Mouse (Mus musculus) bone marrow macrophage, adult 2 months (primary cell): ENCODE data around the gene Zswim1. TPM values are rescaled to one million over a fixed set of nuclear protein-coding genes. Genes with fewer than 3 reads are reported as not detected.

Experiments
- H3K27ac ChIP-seq: 2 replicates; pipeline ENCODE4 v1.5.1; 2012; ENCODE audit warnings: low read depth, low read length; ENCODE audit not compliant: insufficient read depth
- H3K4me1 ChIP-seq: 2 replicates; pipeline ENCODE4 v1.6.1; 2012; ENCODE audit warnings: low read length; ENCODE audit not compliant: control insufficient read depth, insufficient read depth
- H3K4me3 ChIP-seq: 2 replicates; pipeline ENCODE4 v1.5.1; 2012; ENCODE audit warnings: mild to moderate bottlenecking, low read length, moderate library complexity; ENCODE audit not compliant: insufficient read depth
- CTCF ChIP-seq: IDR thresholded peaks from 2 replicates; pipeline ENCODE4 v1.5.1; 2012; ENCODE audit warnings: low read depth, mild to moderate bottlenecking, low read length, moderate library complexity
- POLR2A ChIP-seq: IDR thresholded peaks from 2 replicates; pipeline ENCODE4 v1.6.1; 2012; ENCODE audit warnings: mild to moderate bottlenecking, low read depth, low read length, borderline replicate concordance
- polyA plus RNA-seq: library from polyadenylated mRNA; stranded (reverse); fragments of >200 nt; gene quantifications from 2 replicates; pipeline ENCODE4 v1.2.4, GENCODE M21; 2012; ENCODE audit not compliant: missing spikeins, insufficient read depth, insufficient read length

The Zswim1 gene
- polyA plus RNA-seq, 1 experiment = 5.7 TPM

GRCm38 (mm10) chr2:164781876-164782275 lies 40.6 kb upstream of the Zswim1 start:
- no peak overlapping the region for H3K4me3 ChIP-seq
- TF ChIP-seq CTCF (no peak), POLR2A (no peak)
- no peak overlapping the region for H3K27ac ChIP-seq
- peaks cover 8% of the 10 kb centered on the region for H3K4me1 ChIP-seq

- TF ChIP-seq POLR2A (no peak), CTCF (no peak)
- no peak overlapping the region for H3K4me3 ChIP-seq
- peaks cover 10% of the 10 kb centered on the region for H3K4me1 ChIP-seq
- no peak overlapping the region for H3K27ac ChIP-seq
Observed at GRCm38 (mm10) chr2:164783926-164784581, 38.4 kb upstream of the Zswim1 start.

GRCm38 (mm10) chr2:164784869-164785420 lies 37.5 kb upstream of the Zswim1 start:
- peaks cover 10% of the 10 kb centered on the region for H3K4me1 ChIP-seq
- H3K4me3 ChIP-seq = peak overlapping the region; percentile 70
- no peak for TF ChIP-seq POLR2A
- TF ChIP-seq CTCF = no peak
- peak overlapping the region; percentile 50 for H3K27ac ChIP-seq

- TF ChIP-seq CTCF (no peak), POLR2A (no peak)
- H3K4me3 ChIP-seq = peak within 1 kb of the TSS; percentile 70
- H3K27ac ChIP-seq = peak within 1 kb of the TSS; percentile 50
- peaks cover 15% of the 10 kb centered on the region for H3K4me1 ChIP-seq
Observed at GRCm38 (mm10) chr2:164785481-164786387, 36.8 kb upstream of the Zswim1 start, which contains the start of gene Snx21. Gene Snx21, plus strand, starts transcription at chr2:164785823.

- TF ChIP-seq CTCF = no peak
- no peak for TF ChIP-seq POLR2A
- Histone ChIP-seq H3K27ac (0 out of 2 replicates have a peak overlapping the region, but pooled peaks have one; percentile 26), H3K4me3 (peak overlapping the region; percentile 70), H3K4me1 (peaks cover 17% of the 10 kb centered on the region)
Observed at GRCm38 (mm10) chr2:164786388-164786885, 36.0 kb upstream of the Zswim1 start.

GRCm38 (mm10) chr2:164787032-164787431 lies 35.5 kb upstream of the Zswim1 start:
- no peak for TF ChIP-seq CTCF
- no peak for TF ChIP-seq POLR2A
- peaks cover 17% of the 10 kb centered on the region for H3K4me1 ChIP-seq
- no peak overlapping the region for H3K27ac ChIP-seq
- no peak overlapping the region; the same call in 1 of the 2 replicates for H3K4me3 ChIP-seq

- TF ChIP-seq POLR2A (no peak), CTCF (no peak)
- Histone ChIP-seq H3K4me1 (peaks cover 17% of the 10 kb centered on the region), H3K4me3 (no peak overlapping the region), H3K27ac (no peak overlapping the region)
Observed at GRCm38 (mm10) chr2:164787779-164788178, 34.7 kb upstream of the Zswim1 start.

GRCm38 (mm10) chr2:164788411-164788810 lies 34.1 kb upstream of the Zswim1 start:
- H3K4me3 ChIP-seq = no peak overlapping the region
- TF ChIP-seq POLR2A = no peak
- no peak overlapping the region for H3K27ac ChIP-seq
- peaks cover 17% of the 10 kb centered on the region for H3K4me1 ChIP-seq

- Histone ChIP-seq H3K27ac (no peak overlapping the region), H3K4me3 (no peak overlapping the region), H3K4me1 (peaks cover 13% of the 10 kb centered on the region)
- no peak for TF ChIP-seq POLR2A
- TF ChIP-seq CTCF = no peak
Observed at GRCm38 (mm10) chr2:164790451-164790850, 32.0 kb upstream of the Zswim1 start.
